27 mouse cellular contexts compared by ENCODE assay signal in genomic region chr16:95619859-95620325, GRCm38 (mm10). TPM values are rescaled to one million over a fixed set of nuclear protein-coding genes. Genes with fewer than 3 reads are reported as not detected.
DNase-seq lines count a peak whose midpoint lies in the region; ATAC-seq and TF ChIP-seq lines count a peak whose summit lies in the region.
"Had no signal": no experiment of that assay in that cellular context is flagged by ENCODE, and none has a peak within 500 bp of the region (broad histone marks: within the 10 kb centered on the region; RNA-seq: fewer than 3 reads in every experiment).

No protein-coding gene starts in this region.

- ATAC-seq in lung, embryonic 16.5 days (ENCODE audit: low read depth): peak; percentile 84
- ATAC-seq in hindbrain, embryonic 16.5 days: no peak
- ATAC-seq: inflammation-experienced regulatory T-cells, adult 6 months; liver, embryonic 12.5 days; midbrain, embryonic 16.5 days; Patski had no signal

- no peak overlapping the region for H3K27ac ChIP-seq in lung, embryonic 16.5 days (ENCODE audit: low read length)
- no peak overlapping the region for H3K27ac ChIP-seq in hindbrain, embryonic 16.5 days (ENCODE audit: low read depth, low read length)
- H3K27ac ChIP-seq in layer of hippocampus, adult 2 months: no peak overlapping the region
- H3K27ac ChIP-seq: forebrain, embryonic 12.5 days; heart, adult 2 months; heart, embryonic 13.5 days; hindbrain, embryonic 12.5 days; limb, embryonic 13.5 days; liver, embryonic 12.5 days; macrophage; neural tube, embryonic 13.5 days had no signal

- TF ChIP-seq POLR2A in lung, adult 2 months (IDR thresholded peaks at IDR 0.05; ENCODE audit: borderline replicate concordance, extremely low read depth, low read depth, low read length): no peak

- H3K36me3 ChIP-seq in lung, embryonic 16.5 days (ENCODE audit: control insufficient read depth, insufficient read depth, low read length): no peaks in the 10 kb centered on the region
- no peaks in the 10 kb centered on the region for H3K36me3 ChIP-seq in hindbrain, embryonic 16.5 days (ENCODE audit: control insufficient read depth, insufficient read depth, low read length)
- H3K36me3 ChIP-seq: forebrain, embryonic 12.5 days; heart, embryonic 13.5 days; hindbrain, embryonic 12.5 days; limb, embryonic 13.5 days; liver, embryonic 12.5 days; neural tube, embryonic 13.5 days had no signal

- no peaks in the 10 kb centered on the region for H3K27me3 ChIP-seq in lung, embryonic 16.5 days (ENCODE audit: control insufficient read depth, insufficient read depth, low read depth, low read length)
- no peaks in the 10 kb centered on the region for H3K27me3 ChIP-seq in hindbrain, embryonic 16.5 days (replicated peaks; ENCODE audit: control insufficient read depth, insufficient read depth, low read length)
- H3K27me3 ChIP-seq: forebrain, embryonic 12.5 days; hindbrain, embryonic 12.5 days; limb, embryonic 13.5 days; liver, embryonic 12.5 days; neural tube, embryonic 13.5 days had no signal

- H3K9me3 ChIP-seq in lung, embryonic 16.5 days (ENCODE audit: control insufficient read depth, low read length): no peaks in the 10 kb centered on the region
- no peaks in the 10 kb centered on the region for H3K9me3 ChIP-seq in hindbrain, embryonic 16.5 days (ENCODE audit: control insufficient read depth, low read length)
- H3K9me3 ChIP-seq: forebrain, embryonic 12.5 days; hindbrain, embryonic 12.5 days; limb, embryonic 13.5 days; liver, embryonic 12.5 days; neural tube, embryonic 13.5 days had no signal

- no peak overlapping the region for H3K9ac ChIP-seq in lung, embryonic 16.5 days (ENCODE audit: low read length)
- no peak overlapping the region for H3K9ac ChIP-seq in hindbrain, embryonic 16.5 days (ENCODE audit: low read depth, low read length)
- H3K9ac ChIP-seq: forebrain, embryonic 12.5 days; heart, embryonic 13.5 days; hindbrain, embryonic 12.5 days; limb, embryonic 13.5 days; liver, embryonic 12.5 days; neural tube, embryonic 13.5 days had no signal

- 48% methylated on average over 4 of the region's 4 CpGs for WGBS in lung, adult 2 months
- WGBS in lung, embryonic 16.5 days: 35% methylated on average over 4 of the region's 4 CpGs
- WGBS in hindbrain, embryonic 16.5 days: 88% methylated on average over 4 of the region's 4 CpGs

- TF ChIP-seq CTCF in lung, adult 2 months (IDR thresholded peaks at IDR 0.05; ENCODE audit: insufficient read depth, low read length): no peak
- TF ChIP-seq CTCF in layer of hippocampus, adult 2 months (conservative IDR thresholded peaks at IDR 0.05): no peak

- no peak overlapping the region for H3K4me2 ChIP-seq in lung, embryonic 16.5 days (ENCODE audit: low read depth, low read length)
- no peak overlapping the region for H3K4me2 ChIP-seq in hindbrain, embryonic 16.5 days (ENCODE audit: low read length)
- H3K4me2 ChIP-seq: forebrain, embryonic 12.5 days; heart, embryonic 13.5 days; hindbrain, embryonic 12.5 days; limb, embryonic 13.5 days; liver, embryonic 12.5 days; neural tube, embryonic 13.5 days had no signal

- H3K4me3 ChIP-seq in lung, adult 2 months (replicated peaks; ENCODE audit: extremely low read depth, low read depth, low read length): no peak overlapping the region
- H3K4me3 ChIP-seq in lung, embryonic 16.5 days (ENCODE audit: low read length): no peak overlapping the region
- no peak overlapping the region for H3K4me3 ChIP-seq in hindbrain, embryonic 16.5 days (ENCODE audit: low read length)
- H3K4me3 ChIP-seq in layer of hippocampus, adult 2 months: no peak overlapping the region
- H3K4me3 ChIP-seq: forebrain, embryonic 12.5 days; heart, adult 2 months; heart, embryonic 13.5 days; hindbrain, embryonic 12.5 days; limb, embryonic 13.5 days; liver, embryonic 12.5 days; myocyte; neural tube, embryonic 13.5 days had no signal

- no peaks in the 10 kb centered on the region for H3K4me1 ChIP-seq in lung, adult 2 months (ENCODE audit: control insufficient read depth, insufficient read depth, low read length)
- no peaks in the 10 kb centered on the region; the same call in none of the 2 replicates for H3K4me1 ChIP-seq in lung, embryonic 16.5 days (replicated peaks; ENCODE audit: control insufficient read depth, insufficient read depth, low read length)
- no peaks in the 10 kb centered on the region for H3K4me1 ChIP-seq in hindbrain, embryonic 16.5 days (ENCODE audit: control insufficient read depth, insufficient read depth, low read depth, low read length)
- H3K4me1 ChIP-seq: forebrain, embryonic 12.5 days; heart, embryonic 13.5 days; liver, embryonic 12.5 days; neural tube, embryonic 13.5 days had no signal

- peak; percentile 12 to 26 for DNase-seq in lung, adult 18-20 months
- no peak for DNase-seq in lung, adult 2 months
- DNase-seq in lung, postnatal 4 days: peak; percentile 36 to 61
- DNase-seq in thymus, postnatal 36 days: no peak
- no peak for DNase-seq in layer of hippocampus, adult 2 months (ENCODE audit: low spot score in 2 of 2)
- DNase-seq: adrenal gland, postnatal 36 days; cerebellum, adult 11 months; cerebellum, adult 9-11 months; gastrocnemius, postnatal 36 days; heart, adult 2 months; heart, postnatal 14 days; kidney, adult 18-20 months; retina, postnatal 1 day; right cerebral cortex, postnatal 25 days had no signal

RNA-seq across cellular contexts. Expression of gene Erg, which starts 33.5 kb away (rescaled TPM):
- polyA plus RNA-seq in lung, adult 2 months (2012; rRNA removed): 77.8 and 82.7 TPM in 2 replicates
- 11.7 and 11.9 TPM in 2 replicates for polyA plus RNA-seq in lung, embryonic 16.5 days (2015; fragmentation: Nextera tagmentation; extraction: Ambion mirVana)
- polyA plus RNA-seq in hindbrain, embryonic 16.5 days (2015; fragmentation: Nextera tagmentation; extraction: Ambion mirVana): 1.8 and 2.2 TPM in 2 replicates
- 1 to 10 TPM; 4.4 to 4.6 TPM for total RNA-seq in layer of hippocampus, adult 2 months (2021)
- polyA plus RNA-seq: inflammation-experienced regulatory T-cells, adult 6 months; Patski had no signal

Comparison
In these comparisons a context has a peak if more than half of its experiments do, and no peak if none do; other contexts are left out.
1. DNase-seq: peak in lung, adult 18-20 months (2 of 2) and lung, postnatal 4 days (2 of 2); none in lung, adult 2 months (single experiment), thymus, postnatal 36 days (0 of 2) and layer of hippocampus, adult 2 months (0 of 2).